Mouse (Mus musculus): ENCODE measurements at regions not wholly inside any gene's neighbourhood (a gene's known extent, or its start where the extent isn't known, plus 50 kb on each side); places are given as distances from the start of the nearest gene placed in this dataset.

DNA sequence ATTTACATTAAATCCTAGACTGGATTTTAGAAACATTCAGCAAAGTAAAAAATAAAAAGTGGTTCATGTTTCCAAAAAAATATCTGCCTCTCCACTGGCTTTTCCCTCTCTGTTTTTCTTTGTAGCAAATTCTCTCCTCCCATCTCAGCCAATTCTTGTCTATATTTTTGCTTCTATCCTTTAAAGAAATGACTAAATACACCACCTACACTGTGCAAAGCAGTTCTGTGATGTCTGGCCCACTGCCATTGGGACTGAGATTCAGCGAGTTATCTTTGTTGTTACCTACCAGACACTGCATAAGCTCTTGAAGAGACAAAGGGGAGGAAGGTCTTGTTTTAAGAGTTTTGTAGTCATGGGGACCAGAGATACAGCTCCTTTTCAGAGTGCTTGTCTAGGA is 835.8 kb upstream of the Klhl29 start:
- no peaks in the 10 kb centered on the region for H3K9me3 ChIP-seq
- no peak overlapping the region for H3K27ac ChIP-seq (replicated peaks)
- no peaks in the 10 kb centered on the region for H3K4me1 ChIP-seq
- DNase-seq (ENCODE audit: low spot score), result no peak
- no peaks in the 10 kb centered on the region for H3K27me3 ChIP-seq (replicated peaks; ENCODE audit: low read depth, poor library complexity, severe bottlenecking)
- WGBS, result 74% methylated on average over 1 of the region's 1 CpGs
- no peaks in the 10 kb centered on the region for H3K36me3 ChIP-seq (replicated peaks)
- H3K4me3 ChIP-seq, result no peak overlapping the region

DNA sequence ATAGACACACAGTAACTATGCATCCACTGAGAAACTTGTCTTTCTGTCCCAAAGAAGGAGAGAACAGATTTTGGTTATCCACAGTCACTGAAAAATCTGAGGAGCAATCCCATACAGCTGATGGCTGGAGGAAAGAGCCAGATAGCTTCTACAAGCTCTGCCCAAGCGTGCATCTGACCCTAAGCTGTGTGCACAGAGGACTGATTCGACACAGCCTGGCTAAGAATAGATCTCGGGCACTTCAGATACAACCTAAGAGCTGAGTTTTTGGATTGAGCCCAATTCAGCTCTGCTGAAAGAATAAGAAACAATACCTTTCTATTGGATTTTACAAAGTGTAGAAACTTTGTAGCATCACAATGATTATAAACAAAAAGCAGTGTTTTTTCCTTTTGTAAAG is 813.8 kb upstream of the Klhl29 start:
- H3K4me3 ChIP-seq, result no peak overlapping the region
- H3K9me3 ChIP-seq, result no peaks in the 10 kb centered on the region
- no peak for DNase-seq (ENCODE audit: low spot score)
- H3K27ac ChIP-seq (replicated peaks), result no peak overlapping the region
- WGBS, result 81% methylated on average over 3 of the region's 3 CpGs
- no peaks in the 10 kb centered on the region for H3K27me3 ChIP-seq (replicated peaks; ENCODE audit: low read depth, poor library complexity, severe bottlenecking)
- no peaks in the 10 kb centered on the region for H3K4me1 ChIP-seq
- no peaks in the 10 kb centered on the region for H3K36me3 ChIP-seq (replicated peaks)

DNA sequence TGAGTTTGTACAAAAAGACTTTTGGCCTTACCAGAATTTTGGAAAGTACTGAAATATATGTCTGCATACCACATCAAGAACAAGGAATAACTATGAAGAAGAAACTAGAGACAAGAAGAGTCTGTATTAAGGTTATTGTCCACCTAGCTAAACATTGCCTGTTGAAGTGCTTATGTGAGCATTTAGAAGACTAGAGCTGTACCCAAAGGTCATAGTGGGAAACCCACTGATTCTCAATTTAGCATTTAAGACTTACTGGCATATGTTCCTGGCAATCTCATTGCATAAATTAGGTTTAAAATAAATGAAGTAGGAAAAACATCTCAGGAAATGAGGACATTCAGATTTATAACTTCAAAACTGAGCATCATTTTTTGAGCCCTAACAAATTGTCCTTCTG is 793.3 kb upstream of the Klhl29 start:
- Histone ChIP-seq H3K4me1 (no peaks in the 10 kb centered on the region), H3K36me3 (replicated peaks) (no peaks in the 10 kb centered on the region), H3K27ac (replicated peaks) (no peak overlapping the region), H3K9me3 (no peaks in the 10 kb centered on the region), H3K27me3 (replicated peaks; ENCODE audit: low read depth, poor library complexity, severe bottlenecking) (no peaks in the 10 kb centered on the region), H3K4me3 (no peak overlapping the region)
- no peak for DNase-seq (ENCODE audit: low spot score)

DNA sequence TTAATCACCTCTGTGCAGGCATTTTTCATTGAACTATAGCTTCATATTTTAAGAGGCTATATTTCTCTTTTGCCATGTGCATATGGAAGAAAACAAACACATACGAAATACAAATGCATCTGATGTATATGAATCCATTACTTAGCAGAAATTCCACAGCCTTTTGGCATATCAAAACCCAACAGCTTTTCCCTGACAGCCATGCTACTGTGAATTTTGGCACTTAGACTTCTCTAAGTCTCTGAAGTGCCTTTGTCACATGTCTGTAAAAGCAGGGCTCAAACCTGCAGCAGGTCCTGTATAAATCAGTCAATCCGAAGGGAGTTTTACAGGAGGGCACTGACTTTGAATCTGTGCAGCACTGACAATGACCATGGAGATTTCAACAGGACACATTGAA is 778.8 kb upstream of the Klhl29 start:
- Histone ChIP-seq H3K36me3 (replicated peaks) (no peaks in the 10 kb centered on the region), H3K27ac (replicated peaks) (no peak overlapping the region), H3K4me3 (no peak overlapping the region), H3K27me3 (replicated peaks; ENCODE audit: low read depth, poor library complexity, severe bottlenecking) (no peaks in the 10 kb centered on the region), H3K4me1 (no peaks in the 10 kb centered on the region), H3K9me3 (no peaks in the 10 kb centered on the region)
- no peak for DNase-seq (ENCODE audit: low spot score)
- 79% methylated on average over 2 of the region's 2 CpGs for WGBS

DNA sequence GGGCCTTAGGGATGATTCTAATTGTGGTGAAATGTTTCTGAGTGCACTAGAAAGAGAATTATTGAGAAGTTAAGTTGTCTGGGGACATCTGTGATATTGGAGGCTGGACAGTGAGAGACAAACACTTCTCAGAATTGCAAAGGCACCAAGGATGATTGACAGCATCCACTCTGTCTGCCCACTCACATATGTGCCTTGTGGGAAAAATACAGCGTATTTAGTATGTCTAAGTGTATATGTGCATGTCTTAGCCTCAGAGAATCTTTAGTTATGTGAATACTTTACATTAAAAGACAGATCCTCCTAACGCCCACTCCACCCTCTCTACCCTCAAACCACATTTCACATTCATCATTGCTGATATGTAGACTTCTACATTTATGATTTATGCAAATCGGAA is 776.0 kb upstream of the Klhl29 start:
- H3K27me3 ChIP-seq (replicated peaks; ENCODE audit: low read depth, poor library complexity, severe bottlenecking), result no peaks in the 10 kb centered on the region
- no peaks in the 10 kb centered on the region for H3K4me1 ChIP-seq
- H3K27ac ChIP-seq (replicated peaks), result no peak overlapping the region
- no peak overlapping the region for H3K4me3 ChIP-seq
- whole genome bisulfite sequencing, result 92% methylated on average over 3 of the region's 3 CpGs
- no peak for DNase-seq (ENCODE audit: low spot score)
- H3K9me3 ChIP-seq, result no peaks in the 10 kb centered on the region
- H3K36me3 ChIP-seq (replicated peaks), result no peaks in the 10 kb centered on the region

DNA sequence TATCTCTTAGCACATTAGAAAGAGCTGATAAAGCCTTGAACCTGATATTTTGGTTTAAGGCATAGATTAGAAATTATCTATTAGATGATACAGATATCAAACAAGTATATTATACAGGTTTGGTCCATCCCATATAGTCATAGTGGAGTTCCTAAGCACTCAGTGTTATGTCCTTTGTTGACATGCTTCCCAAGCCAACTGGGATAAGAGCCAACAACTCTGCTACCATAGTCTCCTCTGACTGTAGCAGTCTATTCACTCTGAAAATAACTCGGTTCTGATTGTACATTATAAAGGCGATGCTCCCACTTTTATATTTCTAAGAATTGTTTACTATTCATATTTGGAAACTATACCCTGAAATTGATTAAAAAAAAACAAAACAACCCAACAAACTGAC is 757.0 kb upstream of the Klhl29 start:
- no peak overlapping the region for H3K27ac ChIP-seq (replicated peaks)

DNA sequence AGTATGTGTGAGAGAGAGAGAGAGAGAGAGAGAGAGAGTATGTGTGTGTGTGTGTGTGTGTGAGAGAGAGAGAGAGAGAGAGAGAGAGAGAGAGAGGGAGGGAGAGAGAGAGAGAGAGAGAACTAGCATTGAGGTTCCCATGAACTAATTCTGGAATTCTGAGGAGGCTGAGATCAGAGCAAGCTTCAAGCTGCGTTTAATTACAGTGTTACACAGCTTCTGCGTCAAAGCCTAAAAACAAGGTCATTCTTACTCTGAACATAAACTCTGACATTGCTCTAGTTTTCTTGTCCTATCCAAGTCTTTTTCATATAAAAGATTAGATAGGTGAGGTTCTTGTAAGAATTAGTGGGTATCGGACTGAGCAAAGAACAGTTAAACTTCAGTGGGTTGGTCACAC is 744.1 kb upstream of the Klhl29 start:
- WGBS, result 89% methylated on average over 3 of the region's 3 CpGs
- Histone ChIP-seq H3K4me3 (no peak overlapping the region), H3K27me3 (replicated peaks; ENCODE audit: low read depth, poor library complexity, severe bottlenecking) (no peaks in the 10 kb centered on the region), H3K4me1 (no peaks in the 10 kb centered on the region), H3K9me3 (no peaks in the 10 kb centered on the region), H3K27ac (replicated peaks) (no peak overlapping the region), H3K36me3 (replicated peaks) (no peaks in the 10 kb centered on the region)
- DNase-seq (ENCODE audit: low spot score), result no peak

More for the DNA sequence above, 757.0 kb upstream of the Klhl29 start:
- no peak overlapping the region for H3K4me3 ChIP-seq
- no peak for DNase-seq (ENCODE audit: low spot score)
- H3K27me3 ChIP-seq (replicated peaks; ENCODE audit: low read depth, poor library complexity, severe bottlenecking), result no peaks in the 10 kb centered on the region
- no peaks in the 10 kb centered on the region for H3K36me3 ChIP-seq (replicated peaks)
- 88% methylated on average over 2 of the region's 2 CpGs for WGBS
- H3K4me1 ChIP-seq, result no peaks in the 10 kb centered on the region
- no peaks in the 10 kb centered on the region for H3K9me3 ChIP-seq

DNA sequence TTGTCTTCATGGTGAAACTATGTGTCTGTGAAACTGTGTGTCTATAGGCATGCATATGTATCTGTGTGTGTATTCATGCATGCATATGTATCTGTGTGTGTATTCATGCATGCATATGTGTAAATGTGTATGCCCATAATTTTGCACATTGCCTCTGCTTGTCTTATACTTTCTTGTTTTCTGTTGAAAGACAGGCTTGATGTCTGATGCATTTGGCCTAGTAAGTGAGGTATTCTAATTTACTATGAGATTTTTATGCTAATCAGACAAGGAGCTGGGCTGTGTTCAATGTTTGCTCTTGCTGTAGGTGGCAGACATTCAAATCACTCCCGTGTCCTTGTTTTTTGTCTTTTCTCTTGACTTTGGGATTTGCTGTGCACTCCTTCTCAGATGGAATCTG is 739.8 kb upstream of the Klhl29 start:
- no peaks in the 10 kb centered on the region for H3K36me3 ChIP-seq (replicated peaks)
- H3K9me3 ChIP-seq, result no peaks in the 10 kb centered on the region
- H3K27me3 ChIP-seq (replicated peaks; ENCODE audit: low read depth, poor library complexity, severe bottlenecking), result no peaks in the 10 kb centered on the region
- no peak for DNase-seq (ENCODE audit: low spot score)
- WGBS, result 81% methylated on average over 1 of the region's 1 CpGs
- H3K27ac ChIP-seq (replicated peaks), result no peak overlapping the region
- H3K4me3 ChIP-seq, result no peak overlapping the region
- H3K4me1 ChIP-seq, result no peaks in the 10 kb centered on the region

DNA sequence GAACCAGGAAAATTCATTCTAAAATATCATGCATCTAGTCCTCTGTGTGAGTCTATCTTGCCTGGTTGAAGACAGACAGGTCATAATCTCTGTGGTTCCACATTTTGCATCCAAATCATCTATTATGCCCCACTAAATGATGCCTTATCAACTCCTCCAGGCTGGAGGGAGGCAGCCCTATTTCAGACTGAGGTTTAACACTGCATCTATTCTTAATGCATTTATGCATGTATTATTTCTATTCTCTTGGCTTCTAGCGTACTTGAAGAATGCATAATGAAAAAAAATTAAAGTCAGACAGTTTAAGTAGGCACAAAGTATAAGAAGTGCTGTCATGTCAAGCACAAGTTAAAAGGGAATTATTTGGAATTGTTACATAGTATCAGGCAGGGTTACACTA is 721.8 kb upstream of the Klhl29 start:
- Histone ChIP-seq H3K9me3 (no peaks in the 10 kb centered on the region), H3K4me1 (no peaks in the 10 kb centered on the region), H3K4me3 (no peak overlapping the region), H3K27me3 (replicated peaks; ENCODE audit: low read depth, poor library complexity, severe bottlenecking) (no peaks in the 10 kb centered on the region), H3K27ac (replicated peaks) (no peak overlapping the region), H3K36me3 (replicated peaks) (no peaks in the 10 kb centered on the region)
- no peak for DNase-seq (ENCODE audit: low spot score)
- WGBS, result 84% methylated on average over 1 of the region's 1 CpGs

DNA sequence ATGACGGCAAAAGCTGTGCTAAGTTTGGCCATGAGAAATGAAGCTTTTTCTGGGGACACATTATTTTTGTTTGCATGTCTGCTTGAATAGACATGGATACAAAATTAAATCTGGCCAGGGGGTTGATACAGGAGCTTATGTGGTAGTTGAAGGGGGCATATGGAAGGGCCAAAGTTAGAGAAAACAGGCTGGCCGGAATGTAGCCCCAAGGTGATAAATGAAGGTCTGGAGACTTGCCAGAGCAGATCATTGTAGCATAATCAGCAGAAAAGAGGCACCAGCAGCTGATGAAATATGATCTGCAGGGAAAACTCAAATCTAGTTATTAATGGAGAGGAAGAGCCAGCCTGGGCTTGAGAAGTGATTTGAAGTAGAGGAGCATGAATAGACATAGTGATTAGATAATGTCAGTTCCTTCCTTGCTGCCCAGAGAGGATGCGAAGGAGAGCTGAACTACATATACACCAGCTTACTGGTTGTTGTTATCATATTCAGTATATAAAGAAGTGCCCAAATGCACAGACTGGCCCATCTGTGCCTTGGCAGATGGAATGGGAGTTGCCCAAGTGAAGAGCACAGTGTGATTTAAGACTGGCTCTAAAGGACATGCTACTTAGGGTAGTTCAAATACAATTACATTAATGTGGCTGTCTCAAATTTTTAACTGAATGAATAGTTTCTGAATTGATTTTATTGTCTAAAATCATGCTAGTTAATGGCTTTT is 712.3 kb upstream of the Klhl29 start:
- Histone ChIP-seq H3K36me3 (replicated peaks) (no peaks in the 10 kb centered on the region), H3K4me1 (no peaks in the 10 kb centered on the region), H3K4me3 (no peak overlapping the region), H3K27ac (replicated peaks) (no peak overlapping the region), H3K27me3 (replicated peaks; ENCODE audit: low read depth, poor library complexity, severe bottlenecking) (no peaks in the 10 kb centered on the region), H3K9me3 (no peaks in the 10 kb centered on the region)
- WGBS, result 64% methylated on average over 3 of the region's 3 CpGs
- DNase-seq (ENCODE audit: low spot score), result no peak

DNA sequence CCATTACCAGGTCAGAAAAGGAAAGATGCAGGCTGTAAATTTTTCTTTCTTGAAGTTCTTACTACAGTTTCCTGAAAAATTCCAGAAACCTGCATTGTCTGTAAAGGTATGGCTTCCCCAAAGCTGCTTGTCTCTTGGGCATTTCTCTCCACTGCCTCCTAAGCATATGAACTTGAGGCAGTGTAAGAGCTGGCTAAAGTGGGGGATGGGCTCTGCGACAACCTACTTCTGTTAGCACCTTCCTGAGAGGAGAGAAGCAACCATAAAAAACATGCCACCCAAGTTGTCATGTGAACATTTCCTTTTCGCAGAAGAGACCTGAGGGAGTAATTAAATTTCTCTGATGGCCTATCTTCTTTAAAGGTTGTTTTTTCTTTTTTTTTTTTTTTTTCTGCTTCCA is 711.6 kb upstream of the Klhl29 start:
- H3K4me3 ChIP-seq, result no peak overlapping the region
- 52% methylated on average over 2 of the region's 2 CpGs for WGBS
- DNase-seq (ENCODE audit: low spot score), result no peak

DNA sequence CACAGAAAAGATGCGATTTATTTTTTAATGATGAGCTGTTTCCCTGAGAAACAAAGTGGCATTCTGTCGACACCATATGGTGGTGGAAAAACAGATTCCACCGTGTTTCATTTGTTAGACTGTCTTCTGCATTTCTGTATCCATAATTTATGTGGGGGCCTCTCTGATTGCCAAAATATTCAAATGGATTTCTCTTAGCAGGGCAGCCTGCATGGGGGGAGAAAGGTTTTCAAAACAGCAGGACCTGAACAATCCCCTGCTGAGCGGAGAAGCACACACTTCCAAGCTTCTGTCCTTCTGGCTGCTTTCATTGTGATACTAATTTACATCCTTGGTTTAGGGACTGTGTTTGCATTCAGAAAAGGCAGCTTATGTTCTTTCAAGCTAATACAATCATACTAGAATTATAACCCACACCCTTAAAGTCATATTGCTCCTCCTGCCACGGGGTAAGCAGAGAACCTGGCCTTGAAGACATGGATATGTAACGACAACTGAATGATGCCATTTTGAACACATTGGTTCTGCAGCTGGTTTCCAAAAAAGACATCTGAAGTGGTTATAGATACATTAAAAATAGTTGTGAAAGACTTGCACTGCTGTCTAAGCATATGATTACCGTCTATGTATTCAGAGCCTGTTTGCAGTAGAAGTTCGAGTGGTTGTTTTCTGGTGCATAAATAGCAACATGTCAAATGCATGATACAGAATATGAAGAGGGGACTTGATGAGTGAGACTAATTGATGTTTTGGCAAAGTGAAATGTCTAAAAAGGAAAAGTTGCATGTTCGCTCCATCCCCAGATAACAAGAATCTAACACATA is 671.6 kb upstream of the Klhl29 start:
- Histone ChIP-seq H3K4me3 (no peak overlapping the region), H3K27ac (replicated peaks) (no peak overlapping the region), H3K9me3 (no peaks in the 10 kb centered on the region), H3K27me3 (replicated peaks; ENCODE audit: low read depth, poor library complexity, severe bottlenecking) (no peaks in the 10 kb centered on the region), H3K36me3 (replicated peaks) (no peaks in the 10 kb centered on the region), H3K4me1 (no peaks in the 10 kb centered on the region)
- no peak for DNase-seq (ENCODE audit: low spot score)
- WGBS, result 69% methylated on average over 9 of the region's 9 CpGs

More for the DNA sequence above, 711.6 kb upstream of the Klhl29 start:
- Histone ChIP-seq H3K4me1 (no peaks in the 10 kb centered on the region), H3K27me3 (replicated peaks; ENCODE audit: low read depth, poor library complexity, severe bottlenecking) (no peaks in the 10 kb centered on the region), H3K9me3 (no peaks in the 10 kb centered on the region), H3K27ac (replicated peaks) (no peak overlapping the region), H3K36me3 (replicated peaks) (no peaks in the 10 kb centered on the region)

DNA sequence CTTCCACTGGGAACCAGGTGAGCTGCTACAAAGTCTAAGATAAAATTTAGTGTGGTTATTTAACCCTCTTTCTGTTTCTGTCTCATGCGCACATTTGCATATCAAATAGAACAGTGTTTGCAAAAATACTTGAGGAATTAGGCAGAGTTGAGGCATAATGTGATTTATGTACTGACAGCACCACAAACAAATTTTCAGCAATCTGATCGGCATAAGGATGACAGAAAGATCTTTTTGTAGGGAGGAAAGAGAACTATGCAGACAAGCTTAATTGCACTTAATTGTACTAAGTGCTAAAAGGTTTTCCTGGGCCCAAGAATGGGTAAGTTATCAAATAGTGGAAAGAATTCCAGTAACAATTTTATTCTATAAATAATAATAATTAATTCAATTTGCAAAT is 670.6 kb upstream of the Klhl29 start:
- Histone ChIP-seq H3K27ac (replicated peaks) (no peak overlapping the region), H3K4me3 (no peak overlapping the region), H3K9me3 (no peaks in the 10 kb centered on the region), H3K4me1 (no peaks in the 10 kb centered on the region), H3K27me3 (replicated peaks; ENCODE audit: low read depth, poor library complexity, severe bottlenecking) (no peaks in the 10 kb centered on the region), H3K36me3 (replicated peaks) (no peaks in the 10 kb centered on the region)
- DNase-seq (ENCODE audit: low spot score), result no peak
- 87% methylated on average over 2 of the region's 2 CpGs for WGBS

Data from embryonic facial prominence, embryonic 10.5 days (tissue).